Mouse (Mus musculus): ENCODE results near the gene Psmd12.

Psmd12 gene

DNA sequence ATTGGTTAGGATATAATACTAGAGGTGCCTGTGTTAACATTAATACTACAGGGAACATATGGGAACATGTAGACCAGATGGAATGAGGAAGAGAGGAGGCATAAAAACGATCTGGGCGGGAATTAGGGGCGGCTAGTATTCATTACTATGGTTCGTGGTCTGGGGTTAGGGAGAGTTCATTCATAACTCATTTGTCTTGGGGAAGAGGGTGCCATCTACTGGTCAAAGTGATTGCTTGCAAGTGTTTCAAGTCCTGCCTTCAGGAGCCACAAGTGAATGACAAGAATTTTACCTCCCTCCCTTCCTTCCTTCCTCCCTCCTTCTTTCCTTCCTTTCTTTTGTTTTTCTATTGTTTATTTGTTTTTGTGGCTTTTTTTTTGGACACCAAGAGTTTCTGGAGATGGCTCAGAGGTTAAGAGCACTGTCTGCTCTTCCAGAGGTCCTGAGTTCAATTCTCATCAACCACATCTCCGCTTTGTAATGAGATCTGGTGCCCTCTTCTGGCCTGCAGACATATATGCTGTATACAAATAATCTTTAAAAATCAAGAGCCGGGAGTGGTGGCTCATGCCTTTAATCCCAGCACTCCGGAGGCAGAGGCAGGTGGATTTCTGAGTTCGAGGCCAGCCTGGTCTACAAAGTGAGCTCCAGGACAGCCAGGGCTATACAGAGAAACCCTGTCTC is 6.0 kb upstream of the Psmd12 start:
- in situ Hi-C loops (cut with MboI; ENCODE audit: low pct_unique_long_range_greater_than_20kb in 1 of 2, low sequenced_read_pairs in 2 of 2, unreplicated experiment in 1 of 2): loop anchor here (5.0 to 10.0 kb wide), 4 partner anchors 86 to 318 kb away; no protein-coding TSS in a partner anchor

DNA sequence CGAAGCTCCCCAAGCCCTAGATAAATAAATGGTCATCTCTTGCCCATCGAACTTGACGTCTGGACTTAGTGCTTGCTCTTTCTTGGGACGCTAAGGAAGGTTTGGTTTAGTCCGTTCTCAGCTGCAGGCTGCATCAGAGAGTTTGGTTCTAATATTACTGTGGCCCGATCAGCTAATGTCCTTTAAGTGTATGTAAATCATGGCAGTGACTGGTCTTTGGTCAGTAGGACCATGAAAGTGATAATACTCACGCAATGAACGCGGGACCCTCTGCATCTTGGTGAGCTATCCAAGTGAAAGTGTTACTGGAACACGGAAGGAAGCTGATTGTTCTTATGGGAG is 549 bp downstream of the Psmd12 start:
- in situ Hi-C loops (cut with MboI; ENCODE audit: low pct_unique_long_range_greater_than_20kb in 1 of 2, low sequenced_read_pairs in 2 of 2, unreplicated experiment in 1 of 2): loop anchor here in 1 of 2 experiments (10.0 kb wide), 2 partner anchors 215 to 325 kb away; no protein-coding TSS in a partner anchor

DNA sequence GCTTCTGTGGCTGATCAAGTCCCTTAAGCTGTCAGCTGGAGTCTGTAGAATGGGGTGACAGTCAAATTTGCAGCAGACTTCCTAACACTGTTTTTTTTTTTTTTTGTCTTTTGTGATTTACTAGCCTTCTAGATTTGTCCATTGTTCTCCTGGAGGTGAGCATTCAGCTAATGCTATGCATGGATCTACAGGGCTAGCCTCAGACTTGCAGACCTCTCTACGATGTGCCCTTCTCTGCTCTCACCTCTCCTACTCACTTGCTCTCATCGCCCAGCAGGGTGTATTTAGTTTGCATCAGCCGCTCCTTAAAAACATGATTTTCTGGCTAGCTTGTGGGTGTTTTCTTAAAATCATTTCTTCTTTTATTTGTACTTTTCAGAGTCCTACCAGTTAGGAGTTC is 5.1 kb downstream of the Psmd12 start:
- in situ Hi-C loops (cut with MboI; ENCODE audit: low pct_unique_long_range_greater_than_20kb in 1 of 2, low sequenced_read_pairs in 2 of 2, unreplicated experiment in 1 of 2): no loop called here

DNA sequence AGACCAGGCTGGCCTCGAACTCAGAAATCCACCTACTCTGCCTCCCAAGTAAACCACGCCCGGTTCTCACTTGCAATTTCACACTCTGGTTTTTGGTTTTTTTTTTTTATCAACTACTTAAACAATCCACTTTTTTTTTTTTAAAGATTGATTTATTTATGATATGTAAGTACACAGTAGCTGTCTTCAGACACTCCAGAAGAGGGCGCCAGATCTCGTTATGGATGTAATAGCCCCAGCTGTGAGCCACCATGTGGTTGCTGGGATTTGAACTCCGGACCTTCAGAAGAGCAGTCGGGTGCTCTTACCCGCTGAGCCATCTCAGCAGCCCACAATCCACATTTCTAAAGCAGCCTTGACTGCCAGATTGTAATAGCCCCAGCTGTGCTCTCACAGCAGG is 23.5 kb downstream of the Psmd12 start:
- in situ Hi-C loops (cut with MboI; ENCODE audit: low pct_unique_long_range_greater_than_20kb in 1 of 2, low sequenced_read_pairs in 2 of 2, unreplicated experiment in 1 of 2): loop anchor here (10.0 to 25.0 kb wide), 2 partner anchors 342 to 484 kb away; no protein-coding TSS in a partner anchor

DNA sequence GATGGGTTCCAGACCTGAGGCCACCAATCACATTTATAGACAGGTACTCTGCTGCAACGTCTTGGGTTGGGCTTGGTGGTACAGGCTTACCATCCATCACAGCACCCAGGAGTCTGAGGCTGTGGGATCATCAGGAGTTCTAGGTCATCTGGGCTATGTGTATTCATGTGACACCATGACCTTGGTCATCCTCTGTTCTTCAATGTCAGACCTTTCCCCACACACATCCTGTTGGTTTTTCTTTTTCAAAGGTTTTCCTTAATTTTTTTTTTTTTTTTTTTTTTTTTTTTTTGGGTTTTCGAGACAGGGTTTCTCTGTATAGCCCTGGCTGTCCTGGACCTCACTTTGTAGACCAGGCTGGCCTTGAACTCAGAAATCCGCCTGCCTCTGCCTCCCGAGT is 25.1 kb downstream of the Psmd12 start:
- in situ Hi-C loops (cut with MboI; ENCODE audit: low pct_unique_long_range_greater_than_20kb in 1 of 2, low sequenced_read_pairs in 2 of 2, unreplicated experiment in 1 of 2): loop anchor here (10.0 to 25.0 kb wide), 2 partner anchors 340 to 483 kb away; no protein-coding TSS in a partner anchor

DNA sequence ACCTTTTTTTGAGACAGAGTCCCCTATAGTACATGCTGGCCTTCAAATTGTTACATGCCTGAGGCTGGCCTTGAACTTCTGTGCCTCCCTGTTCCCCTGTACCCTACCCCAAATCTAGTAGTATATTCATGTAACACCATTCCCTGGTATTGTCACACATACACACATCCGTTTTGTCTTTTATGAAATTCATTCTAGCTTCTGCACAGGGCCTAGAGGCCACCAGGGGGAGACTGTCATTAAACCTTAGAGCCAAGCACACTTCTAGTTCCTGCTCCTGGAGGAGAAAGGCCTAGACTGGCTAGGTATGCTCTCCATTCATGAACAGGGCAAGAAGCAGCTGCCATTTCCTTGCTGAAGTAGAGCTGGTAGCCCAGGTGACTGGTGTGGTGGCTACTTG is 27.0 kb downstream of the Psmd12 start:
- in situ Hi-C loops (cut with MboI; ENCODE audit: low pct_unique_long_range_greater_than_20kb in 1 of 2, low sequenced_read_pairs in 2 of 2, unreplicated experiment in 1 of 2): loop anchor here (10.0 to 25.0 kb wide), 2 partner anchors 339 to 481 kb away; no protein-coding TSS in a partner anchor

DNA sequence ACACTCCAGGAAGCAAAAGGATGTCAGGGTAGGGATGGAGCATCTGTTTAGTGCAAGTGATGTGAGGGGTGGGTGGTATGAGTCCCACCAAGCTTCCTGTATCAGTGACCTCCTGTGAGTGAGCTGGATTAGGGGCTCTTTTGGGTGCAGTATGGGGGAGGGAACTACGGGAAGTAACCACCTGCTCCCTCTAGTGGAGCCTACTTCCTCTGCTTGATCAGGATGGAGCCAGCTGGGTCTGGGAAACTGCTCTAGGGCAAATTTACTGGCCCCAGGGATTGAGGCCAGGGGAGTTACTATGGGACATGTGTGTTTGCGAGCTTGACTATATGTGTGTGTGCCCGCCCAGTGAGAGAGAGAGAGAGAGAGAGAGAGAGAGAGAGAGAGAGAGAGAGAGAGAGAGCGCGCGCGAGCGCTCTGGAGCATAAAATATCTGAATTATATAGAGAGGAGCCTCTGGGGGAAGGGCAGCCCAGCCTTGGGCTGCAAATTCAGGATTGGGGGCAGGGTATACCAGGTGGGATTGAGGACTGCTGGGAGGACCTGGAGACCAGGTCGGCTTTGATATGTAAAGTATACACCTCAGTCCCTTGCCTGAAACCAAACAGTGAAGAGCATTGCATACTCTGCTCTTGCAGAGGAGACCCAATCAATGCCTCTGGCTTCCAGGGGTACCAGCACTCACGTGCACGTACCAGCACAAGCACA is 30.5 kb downstream of the Psmd12 start:
- in situ Hi-C loops (cut with MboI; ENCODE audit: low pct_unique_long_range_greater_than_20kb in 1 of 2, low sequenced_read_pairs in 2 of 2, unreplicated experiment in 1 of 2): loop anchor here (10.0 to 25.0 kb wide), 2 partner anchors 335 to 478 kb away; no protein-coding TSS in a partner anchor

DNA sequence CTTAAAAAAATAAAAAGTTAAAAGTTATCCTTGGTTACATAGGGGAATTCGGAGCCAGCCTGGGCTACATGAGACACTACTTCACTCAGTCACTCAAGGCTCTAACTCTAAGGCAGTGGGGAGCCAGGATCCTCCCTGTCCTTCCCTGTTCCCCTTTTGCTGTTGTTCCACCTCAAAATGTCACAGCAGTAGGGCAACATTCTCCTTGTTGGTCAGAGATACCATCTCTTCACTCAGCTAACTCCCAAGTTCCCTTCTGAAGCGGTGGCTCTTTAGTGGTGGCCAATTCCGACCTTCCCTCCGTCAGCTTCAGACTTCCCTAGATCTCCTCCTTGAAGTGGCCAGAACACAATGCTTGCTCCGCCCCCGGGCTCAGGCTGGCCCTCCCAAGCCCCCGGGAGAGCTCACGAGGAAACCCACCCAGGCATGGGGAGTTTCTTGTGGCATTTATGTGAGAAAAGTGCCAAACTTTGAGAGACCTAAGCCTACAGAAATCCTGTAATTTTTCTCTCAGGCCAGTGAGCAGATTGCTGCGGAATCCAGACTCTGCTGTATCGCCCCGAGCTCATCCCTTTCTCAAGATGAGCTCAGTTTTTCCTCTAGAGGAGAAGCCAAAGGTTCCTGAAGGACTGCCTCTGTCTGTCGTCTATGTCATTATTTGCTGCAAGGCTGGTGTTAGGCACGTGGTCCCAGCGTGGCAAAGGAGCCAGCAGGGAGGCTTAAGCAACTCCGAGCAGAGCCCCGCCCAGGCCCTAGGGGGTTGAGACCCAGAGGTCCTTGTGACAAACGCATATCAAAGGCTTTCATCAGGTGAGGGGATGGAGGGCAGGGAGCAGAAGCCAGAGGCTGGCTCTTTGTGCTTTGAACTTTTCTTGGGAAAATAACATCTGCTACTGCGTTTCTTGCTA is 31.3 kb downstream of the Psmd12 start:
- in situ Hi-C loops (cut with MboI; ENCODE audit: low pct_unique_long_range_greater_than_20kb in 1 of 2, low sequenced_read_pairs in 2 of 2, unreplicated experiment in 1 of 2): loop anchor here (25.0 kb wide), 1 partner anchor 477 kb away; no protein-coding TSS in a partner anchor

DNA sequence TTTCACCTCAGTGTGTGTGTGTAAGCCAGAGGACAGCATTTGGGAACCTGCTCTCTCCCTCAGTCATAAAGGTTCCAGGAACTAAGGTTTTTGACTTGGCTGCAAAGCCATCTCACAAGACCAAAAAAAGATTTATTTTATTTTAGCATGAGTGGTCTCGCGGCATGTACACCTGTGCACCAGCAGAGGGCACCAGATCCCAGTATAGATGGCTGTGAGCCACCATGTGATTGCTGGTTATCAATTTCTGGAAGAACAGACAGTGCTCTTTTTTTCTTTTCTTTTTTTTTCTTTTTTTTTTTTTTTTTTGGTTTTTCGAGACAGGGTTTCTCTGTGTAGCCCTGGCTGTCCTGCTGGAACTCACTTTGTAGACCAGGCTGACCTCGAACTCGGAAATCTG is 32.7 kb downstream of the Psmd12 start:
- in situ Hi-C loops (cut with MboI; ENCODE audit: low pct_unique_long_range_greater_than_20kb in 1 of 2, low sequenced_read_pairs in 2 of 2, unreplicated experiment in 1 of 2): loop anchor here (25.0 kb wide), 1 partner anchor 475 kb away; no protein-coding TSS in a partner anchor

DNA sequence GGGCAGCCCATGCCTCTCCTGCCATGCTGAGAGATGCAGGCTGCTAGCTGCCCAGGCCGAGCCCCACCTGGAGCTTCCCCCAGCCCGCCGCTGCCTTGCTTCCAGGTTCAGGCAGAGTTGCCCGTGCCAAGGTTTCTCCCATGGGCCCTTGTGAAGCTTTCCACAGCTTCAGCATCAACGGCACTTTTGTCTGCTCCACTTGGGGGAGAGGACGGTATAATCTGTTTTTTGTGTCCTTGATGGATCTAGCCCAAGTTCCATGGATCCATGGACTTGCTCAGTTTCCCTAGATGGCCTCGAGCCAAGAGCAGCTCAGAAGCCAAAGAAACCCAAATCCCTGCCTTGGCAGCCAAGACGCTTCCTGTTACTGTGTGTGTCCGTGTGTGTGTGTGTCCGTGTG is 33.8 kb downstream of the Psmd12 start:
- in situ Hi-C loops (cut with MboI; ENCODE audit: low pct_unique_long_range_greater_than_20kb in 1 of 2, low sequenced_read_pairs in 2 of 2, unreplicated experiment in 1 of 2): loop anchor here (25.0 kb wide), 1 partner anchor 474 kb away; no protein-coding TSS in a partner anchor

DNA sequence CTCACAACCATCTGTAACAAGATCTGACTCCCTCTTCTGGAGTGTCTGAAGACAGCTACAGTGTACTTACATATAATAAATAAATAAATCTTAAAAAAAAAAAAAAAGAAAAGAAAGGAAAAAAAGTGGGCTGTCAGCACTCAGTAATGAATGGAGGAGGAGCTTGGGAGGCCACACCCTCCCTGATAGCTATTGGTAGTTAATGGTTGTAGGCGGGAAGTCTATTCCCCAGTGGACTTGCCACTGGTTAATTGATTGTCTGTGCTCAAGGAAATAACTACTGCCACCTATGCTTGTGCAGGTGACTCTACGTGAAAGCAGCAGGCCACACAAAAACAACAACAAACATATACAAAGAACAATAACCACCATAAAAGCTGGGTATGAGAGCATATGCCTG is 37.1 kb downstream of the Psmd12 start:
- in situ Hi-C loops (cut with MboI; ENCODE audit: low pct_unique_long_range_greater_than_20kb in 1 of 2, low sequenced_read_pairs in 2 of 2, unreplicated experiment in 1 of 2): loop anchor here (25.0 kb wide), 1 partner anchor 471 kb away; no protein-coding TSS in a partner anchor

DNA sequence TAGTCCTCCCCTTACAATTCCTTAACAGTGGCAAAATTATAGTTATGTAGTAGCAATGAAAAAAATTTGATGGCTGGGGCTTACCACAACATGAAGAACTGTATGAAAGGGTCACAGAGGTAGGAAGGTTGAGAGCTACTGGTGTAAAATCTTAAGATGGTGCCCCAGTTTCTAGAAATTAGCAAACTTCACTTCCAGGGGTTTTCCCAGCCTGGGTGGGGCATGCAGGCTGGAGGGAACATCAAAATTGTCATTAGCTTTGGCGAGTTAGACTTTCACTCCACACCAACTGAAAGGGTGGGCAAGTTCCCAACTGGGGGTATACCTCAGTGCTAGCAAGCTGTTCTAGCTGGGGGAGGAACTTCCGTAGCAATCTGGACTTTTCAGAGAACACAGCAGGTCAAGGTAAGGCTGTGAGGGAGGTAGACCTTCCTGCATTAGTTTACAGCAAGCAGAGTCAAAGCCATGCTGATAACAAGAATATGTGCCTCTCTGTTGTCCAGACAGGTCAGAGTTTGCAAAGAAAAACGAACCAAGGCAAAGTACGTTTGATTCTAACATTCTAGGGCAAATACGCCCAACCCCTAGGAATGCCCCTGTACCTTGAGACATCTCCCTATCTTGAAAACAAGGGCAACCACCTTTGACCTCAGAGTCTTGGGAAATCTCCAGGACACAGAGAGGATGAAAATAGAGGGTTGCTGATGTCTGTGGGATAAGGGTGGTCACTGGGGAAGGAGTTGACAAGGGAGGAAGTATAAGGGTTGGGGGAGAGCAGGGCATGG is 39.6 kb downstream of the Psmd12 start:
- in situ Hi-C loops (cut with MboI; ENCODE audit: low pct_unique_long_range_greater_than_20kb in 1 of 2, low sequenced_read_pairs in 2 of 2, unreplicated experiment in 1 of 2): loop anchor here (25.0 kb wide), 1 partner anchor 468 kb away; no protein-coding TSS in a partner anchor

DNA sequence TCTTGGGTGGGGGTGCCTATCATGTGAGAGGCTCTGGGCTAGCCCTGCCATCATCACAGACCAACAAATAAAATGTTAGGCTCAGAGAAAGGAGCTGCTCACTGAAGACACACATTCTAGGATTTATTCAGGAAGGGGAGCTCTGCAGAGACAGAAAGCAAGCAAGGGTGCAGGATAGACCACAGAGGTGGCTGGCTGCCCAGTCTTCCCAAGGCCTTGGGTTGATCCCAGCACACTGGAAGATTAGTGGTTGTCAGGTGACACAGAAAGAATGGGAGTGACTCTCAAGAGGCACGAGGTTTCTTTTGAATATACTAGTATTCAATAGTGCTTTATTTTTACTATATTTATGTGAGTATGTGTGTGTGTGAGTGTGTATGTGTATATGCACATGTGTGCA is 41.9 kb downstream of the Psmd12 start:
- in situ Hi-C loops (cut with MboI; ENCODE audit: low pct_unique_long_range_greater_than_20kb in 1 of 2, low sequenced_read_pairs in 2 of 2, unreplicated experiment in 1 of 2): loop anchor here (25.0 kb wide), 1 partner anchor 466 kb away; no protein-coding TSS in a partner anchor

DNA sequence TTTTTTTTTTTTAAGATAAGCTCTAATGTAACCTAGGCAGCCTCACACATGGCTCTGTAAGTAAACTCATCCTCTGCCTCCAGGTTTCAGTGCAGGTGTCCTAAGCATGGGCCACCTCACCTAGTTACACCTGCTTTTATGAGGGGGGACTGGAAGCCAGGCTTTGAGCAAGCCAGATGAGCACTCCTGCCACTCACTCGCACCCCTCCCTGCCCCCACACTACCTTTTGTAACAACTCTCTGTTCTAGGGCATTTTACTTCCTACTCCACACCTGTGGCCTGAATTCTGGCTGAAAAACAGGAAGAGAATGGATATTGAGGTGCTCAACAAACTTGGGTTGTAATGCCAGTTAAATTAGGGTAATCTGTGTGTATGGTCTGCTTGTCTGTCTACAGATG is 45.7 kb downstream of the Psmd12 start:
- in situ Hi-C loops (cut with MboI; ENCODE audit: low pct_unique_long_range_greater_than_20kb in 1 of 2, low sequenced_read_pairs in 2 of 2, unreplicated experiment in 1 of 2): loop anchor here (25.0 kb wide), 1 partner anchor 462 kb away; no protein-coding TSS in a partner anchor

DNA sequence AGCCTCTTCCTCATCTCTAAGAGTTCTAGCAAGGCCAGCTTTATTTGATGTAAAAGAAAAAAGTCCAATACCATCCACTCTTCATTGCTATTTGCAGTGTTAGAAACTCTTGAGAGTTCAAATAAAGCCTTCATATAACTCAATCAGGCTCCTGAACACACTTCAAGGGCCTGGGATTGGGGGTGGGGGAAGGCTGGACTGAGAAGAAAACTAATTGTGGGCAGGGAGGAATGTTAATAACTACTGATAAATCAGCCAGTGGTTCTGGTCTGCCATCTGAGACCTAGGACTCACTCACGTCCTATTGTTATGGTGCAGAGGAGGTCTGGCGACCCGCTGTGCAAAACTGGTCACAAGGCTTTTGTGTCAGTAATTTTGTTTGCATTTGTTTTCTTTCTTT is 48.3 kb downstream of the Psmd12 start:
- in situ Hi-C loops (cut with MboI; ENCODE audit: low pct_unique_long_range_greater_than_20kb in 1 of 2, low sequenced_read_pairs in 2 of 2, unreplicated experiment in 1 of 2): no loop called here

DNA sequence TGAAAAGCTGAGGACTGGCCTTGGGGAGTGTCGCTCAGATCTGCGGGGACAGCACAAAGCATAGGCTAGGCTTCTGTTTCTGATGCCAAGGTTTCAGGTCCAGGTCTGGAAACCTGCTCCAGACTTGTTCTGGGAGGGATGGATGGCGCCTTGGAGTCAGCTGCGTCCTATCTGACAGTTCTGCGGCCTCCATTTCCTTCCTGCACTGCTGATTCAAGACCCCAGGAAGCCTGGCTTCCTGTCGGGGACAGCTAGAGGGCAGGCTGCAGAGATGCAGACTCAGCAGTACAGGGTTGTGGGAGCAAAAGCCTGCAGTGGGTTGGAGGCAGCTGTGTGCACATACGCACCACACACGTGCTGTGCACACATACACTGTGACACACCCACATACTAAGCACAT is 50.0 kb downstream of the Psmd12 start:
- in situ Hi-C loops (cut with MboI; ENCODE audit: low pct_unique_long_range_greater_than_20kb in 1 of 2, low sequenced_read_pairs in 2 of 2, unreplicated experiment in 1 of 2): no loop called here

DNA sequence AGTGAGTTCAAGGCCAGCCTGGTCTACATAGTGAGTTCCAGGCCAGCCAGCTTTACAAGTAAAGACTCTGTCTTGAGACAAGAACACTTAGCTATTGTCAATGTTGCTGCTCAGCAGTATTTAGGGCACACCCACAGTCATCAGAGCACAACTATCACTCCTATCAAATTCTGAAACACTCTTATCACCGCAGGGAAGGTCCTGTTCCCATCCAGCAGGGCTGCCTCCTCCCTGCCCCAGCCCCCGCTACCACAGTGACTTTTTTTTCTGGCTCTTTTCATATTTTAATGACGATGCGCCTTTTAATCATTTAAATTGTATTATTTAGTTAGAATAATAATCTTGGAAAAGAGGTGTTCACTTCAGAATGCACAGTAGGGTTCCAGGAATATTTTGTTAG is 52.2 kb downstream of the Psmd12 start:
- in situ Hi-C loops (cut with MboI; ENCODE audit: low pct_unique_long_range_greater_than_20kb in 1 of 2, low sequenced_read_pairs in 2 of 2, unreplicated experiment in 1 of 2): no loop called here

DNA sequence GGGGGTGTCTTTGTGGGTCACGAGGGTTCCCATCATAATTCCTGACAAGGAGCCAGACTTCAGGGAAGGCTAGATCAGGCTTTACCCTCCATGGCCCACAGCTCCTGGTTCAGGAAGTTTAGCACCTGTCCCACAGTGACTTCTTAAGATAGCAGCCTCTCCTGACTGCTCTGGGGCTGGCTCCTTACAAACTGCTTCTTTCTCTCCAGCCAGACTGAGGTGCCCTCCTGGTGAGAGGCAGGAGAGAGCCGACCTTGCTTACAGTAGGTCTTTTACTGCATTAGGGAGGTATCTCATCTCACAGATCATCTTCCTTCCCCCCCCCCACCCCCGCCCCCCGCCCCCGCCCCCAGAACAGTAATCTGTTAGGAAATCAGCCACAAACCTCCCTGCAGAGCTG is 53.0 kb downstream of the Psmd12 start:
- in situ Hi-C loops (cut with MboI; ENCODE audit: low pct_unique_long_range_greater_than_20kb in 1 of 2, low sequenced_read_pairs in 2 of 2, unreplicated experiment in 1 of 2): no loop called here
